Comparison of ENCODE assay signal across 8 mouse cellular contexts in genomic region chr7:35056999-35057398, GRCm38 (mm10). TPM values are rescaled to one million over a fixed set of nuclear protein-coding genes. Genes with fewer than 3 reads are reported as not detected.
DNase-seq lines count a peak whose midpoint lies in the region; ATAC-seq lines count a peak whose summit lies in the region.

No protein-coding gene starts in this region.

- 24% methylated on average over 10 of the region's 10 CpGs for WGBS in hindbrain, embryonic 13.5 days

- peak; percentile 47 for DNase-seq in heart, adult 8-10 months (ENCODE audit: low spot score)
- DNase-seq in heart, postnatal 4 days = no peak
- peak; percentile 19 for DNase-seq in c-Kit-positive CD71-positive TER-119-positive erythroid progenitor cells, embryonic 14.5 days (ENCODE audit: low spot score)
- peak; percentile 69 for DNase-seq in lung, postnatal 36 days
- no peak for DNase-seq in ovary, postnatal 36 days (ENCODE audit: low spot score)
- no peak for DNase-seq in layer of hippocampus, adult 9-11 months
- no peak for DNase-seq in left cerebral cortex, postnatal 25 days (ENCODE audit: low spot score in 2 of 2)

- ATAC-seq in hindbrain, embryonic 13.5 days (ENCODE audit: low FRiP score) = no peak

- peak overlapping the region; percentile 71 for H3K4me2 ChIP-seq in hindbrain, embryonic 13.5 days

- peaks cover 29% of the 10 kb centered on the region for H3K4me1 ChIP-seq in hindbrain, embryonic 13.5 days (replicated peaks)

- no peaks in the 10 kb centered on the region for H3K27me3 ChIP-seq in hindbrain, embryonic 13.5 days

- peak overlapping the region; percentile 66 for H3K9ac ChIP-seq in hindbrain, embryonic 13.5 days

- intact Hi-C loops in left cerebral cortex, postnatal 25 days (cut with DNase I) = no loop called here

- H3K9me3 ChIP-seq in hindbrain, embryonic 13.5 days = no peaks in the 10 kb centered on the region

- H3K4me3 ChIP-seq in hindbrain, embryonic 13.5 days = peak overlapping the region; percentile 76

- H3K36me3 ChIP-seq in hindbrain, embryonic 13.5 days = no peaks in the 10 kb centered on the region

- H3K27ac ChIP-seq in hindbrain, embryonic 13.5 days = peak overlapping the region; percentile 58

RNA-seq across cellular contexts. Expression of gene Cebpg, which starts 0.6 kb away (rescaled TPM):
- 10 to 100 TPM; 16.5 to 24.9 (median 22.3) TPM for total RNA-seq in heart, adult 8-10 months (2022)
- total RNA-seq in heart, postnatal 4 days (2021) = 10 to 100 TPM; 17.4 to 19.3 TPM
- polyA plus RNA-seq in hindbrain, embryonic 13.5 days (2015; fragmentation: Nextera tagmentation; extraction: Ambion mirVana) = 38.6 and 41.4 TPM in 2 replicates
- 10 to 100 TPM; 31.3 to 34.8 TPM for total RNA-seq in left cerebral cortex, postnatal 25 days (2021)

Comparison
In these comparisons a context has a peak if more than half of its experiments do, and no peak if none do; other contexts are left out.
1. DNase-seq: peak in heart, adult 8-10 months (single experiment), c-Kit-positive CD71-positive TER-119-positive erythroid progenitor cells, embryonic 14.5 days (single experiment) and lung, postnatal 36 days (single experiment); none in heart, postnatal 4 days (single experiment), ovary, postnatal 36 days (single experiment), layer of hippocampus, adult 9-11 months (single experiment) and left cerebral cortex, postnatal 25 days (0 of 2).